Mouse (Mus musculus): ENCODE results near the gene Efcab5.

GRCm38 (mm10) chr11:77194762-77195161 lies 6.0 kb upstream of the Efcab5 start:
- TF ChIP-seq CTCF (IDR thresholded peaks at IDR 0.05) (no peak), POLR2A (IDR thresholded peaks at IDR 0.05; ENCODE audit: insufficient read depth, low read depth, low read length) (no peak)
